Mouse (Mus musculus) left cerebral cortex, postnatal 25 days (tissue): ENCODE results near the gene Slc35f5. TPM values are rescaled to one million over a fixed set of nuclear protein-coding genes. Genes with fewer than 3 reads are reported as not detected.
"Not testable (repeated sequence)": the region's sequence is repeated elsewhere in the genome, so short reads cannot be mapped to it uniquely, and the experiment has no call there.

Experiments used
- DNase-seq, 2 experiments: peaks; one replicate each; pipeline ENCODE4 v3.0.0; 2022; ENCODE audit warnings: low spot score in 2 of 2, mixed read lengths in 1 of 2
- intact Hi-C: fragments of 180-260 bp; cut with DNase I; formaldehyde crosslinking; loops from one replicate; pipeline ENCODE4 v1.15.1; 2025
- total RNA-seq, 2 experiments: library from RNA; stranded (reverse); gene quantifications; 2 replicates each; pipeline ENCODE4 v1.2.3; 2021

Slc35f5 gene
- total RNA-seq, result 10 to 100 TPM; 24.2 to 24.5 TPM

DNA sequence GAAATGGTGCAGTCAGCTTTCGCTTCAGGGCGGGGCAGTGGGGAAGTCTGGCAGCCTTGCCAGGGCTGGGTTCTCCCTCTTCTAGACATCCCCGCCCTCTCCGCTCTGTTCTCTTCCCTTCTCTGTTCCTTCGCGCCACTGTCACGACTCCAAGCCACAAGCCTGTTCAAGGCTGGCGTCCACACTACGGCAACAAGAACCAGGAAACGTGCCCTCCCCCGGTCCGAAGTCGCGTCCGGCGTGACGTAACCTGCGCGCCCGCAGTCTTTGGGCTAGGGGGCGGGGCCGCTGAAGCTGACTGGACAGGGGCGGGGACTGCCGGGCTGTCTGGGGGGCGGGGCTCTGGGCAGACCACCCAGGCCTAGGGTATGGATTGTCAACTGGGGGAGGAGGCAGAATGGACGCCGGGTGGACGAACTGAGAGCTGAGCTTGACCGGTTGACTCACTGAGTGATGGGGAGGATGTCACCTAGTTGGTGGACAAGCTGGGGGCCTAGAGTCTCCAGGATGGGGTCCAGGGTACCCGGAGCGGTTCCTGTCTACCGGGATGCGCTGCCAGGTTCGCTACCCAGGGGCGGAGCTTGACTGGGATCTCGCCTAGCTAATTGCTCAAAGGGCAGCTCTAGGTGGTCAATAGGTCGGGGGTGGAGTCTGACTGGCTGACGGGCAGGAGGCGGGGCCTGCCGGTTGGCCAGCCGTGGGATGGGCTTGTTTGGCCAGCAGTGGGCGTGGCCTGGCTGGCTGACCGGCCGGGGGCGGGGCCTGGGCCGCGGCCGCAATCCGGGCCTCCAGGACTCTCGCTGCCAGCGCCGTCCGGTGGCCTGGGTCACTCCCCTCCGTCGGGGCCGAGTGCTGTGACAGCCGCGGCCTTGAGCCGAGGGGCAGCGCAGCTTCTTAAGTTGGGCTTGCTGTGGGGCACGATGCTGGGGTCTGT is at the start of gene Slc35f5:
Gene Slc35f5, plus strand, starts transcription at position 337 of the 934 bp plus-strand sequence.
- peak; percentile 97 for DNase-seq
- intact Hi-C loops, result loop anchor here (1.0 kb wide), 1 partner anchor 125 kb away; the partner anchor contains the start of gene Actr3

DNA sequence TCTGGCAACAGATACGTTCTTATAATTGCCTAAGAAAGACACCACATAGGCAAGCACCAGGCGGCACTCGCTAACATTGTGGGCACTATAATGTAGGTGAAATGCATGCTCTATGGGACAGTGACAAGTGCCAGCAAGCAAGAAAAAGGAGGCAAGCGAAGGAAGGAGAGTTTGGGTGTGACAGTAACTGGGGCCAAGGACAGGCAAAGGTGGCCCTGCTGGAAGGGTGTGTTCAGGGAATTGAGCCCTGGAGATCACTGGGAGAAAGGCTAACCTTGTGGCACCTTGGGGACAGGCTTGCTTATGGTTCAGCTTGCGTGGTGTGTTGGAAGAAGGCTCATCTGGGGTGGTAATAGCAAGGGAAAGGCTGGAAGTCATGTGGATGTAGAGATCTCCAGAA is 45.7 kb upstream of the Slc35f5 start:
- intact Hi-C loops, result no loop called here
- DNase-seq, result no peak

DNA sequence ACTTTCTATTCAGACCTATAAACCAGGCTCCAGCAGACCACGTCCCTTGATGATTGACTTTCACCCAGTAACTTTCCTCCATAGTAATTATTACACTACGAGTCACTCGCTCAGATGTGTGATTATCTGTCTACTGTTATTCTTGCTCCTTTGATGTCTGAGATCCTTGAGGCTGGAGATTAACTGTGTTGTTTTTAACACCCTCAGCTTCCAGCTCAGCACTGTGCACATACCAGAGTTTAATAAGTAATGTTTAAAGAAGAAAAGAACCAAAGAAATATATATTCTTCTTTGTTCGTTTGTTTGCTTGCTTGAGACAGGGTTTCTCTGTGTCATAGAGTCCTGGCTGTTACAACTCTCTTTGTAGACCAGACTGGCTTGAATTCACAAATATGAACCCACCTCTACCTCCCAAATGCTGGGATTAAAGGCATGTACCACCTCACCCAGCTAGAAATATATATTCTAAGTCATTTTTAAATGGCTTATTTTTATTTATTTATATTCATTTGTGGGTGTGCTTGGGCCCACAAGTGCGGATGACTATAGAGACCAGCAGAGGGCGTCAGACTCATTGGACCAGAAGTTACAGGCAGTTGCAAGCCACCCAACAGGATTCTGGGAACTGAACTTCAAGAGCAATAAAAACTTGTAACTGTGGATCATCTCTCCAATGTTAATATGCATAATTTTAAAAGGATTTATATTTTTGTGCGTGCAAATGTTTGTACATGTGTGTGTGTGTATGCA is 43.3 kb upstream of the Slc35f5 start:
- no peak for DNase-seq
- intact Hi-C loops, result no loop called here

DNA sequence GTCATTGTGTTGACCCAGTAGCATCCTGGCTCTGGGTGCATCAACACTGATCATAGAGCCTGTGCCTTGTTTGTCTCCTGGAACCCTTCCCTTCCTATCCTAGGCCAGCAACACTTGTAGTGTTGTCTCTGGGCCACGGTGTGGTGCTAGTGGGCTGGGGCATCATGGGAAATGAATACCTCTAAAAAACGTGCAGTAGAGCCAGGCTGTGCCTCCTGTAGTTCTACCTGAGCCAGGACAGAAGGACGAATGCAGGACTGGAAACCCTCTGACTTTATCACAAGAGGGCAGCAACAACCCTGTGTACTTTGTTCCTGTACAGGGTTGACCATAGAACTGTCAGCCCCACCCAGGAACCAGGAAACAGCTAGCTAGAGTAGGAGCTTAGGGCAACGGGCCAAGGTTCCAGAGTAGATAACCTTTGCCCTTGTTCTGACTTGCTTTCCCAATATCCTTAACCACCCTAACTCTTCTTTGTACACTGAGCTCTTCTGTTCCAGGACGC is 41.2 kb upstream of the Slc35f5 start:
- intact Hi-C loops, result no loop called here
- no peak for DNase-seq

DNA sequence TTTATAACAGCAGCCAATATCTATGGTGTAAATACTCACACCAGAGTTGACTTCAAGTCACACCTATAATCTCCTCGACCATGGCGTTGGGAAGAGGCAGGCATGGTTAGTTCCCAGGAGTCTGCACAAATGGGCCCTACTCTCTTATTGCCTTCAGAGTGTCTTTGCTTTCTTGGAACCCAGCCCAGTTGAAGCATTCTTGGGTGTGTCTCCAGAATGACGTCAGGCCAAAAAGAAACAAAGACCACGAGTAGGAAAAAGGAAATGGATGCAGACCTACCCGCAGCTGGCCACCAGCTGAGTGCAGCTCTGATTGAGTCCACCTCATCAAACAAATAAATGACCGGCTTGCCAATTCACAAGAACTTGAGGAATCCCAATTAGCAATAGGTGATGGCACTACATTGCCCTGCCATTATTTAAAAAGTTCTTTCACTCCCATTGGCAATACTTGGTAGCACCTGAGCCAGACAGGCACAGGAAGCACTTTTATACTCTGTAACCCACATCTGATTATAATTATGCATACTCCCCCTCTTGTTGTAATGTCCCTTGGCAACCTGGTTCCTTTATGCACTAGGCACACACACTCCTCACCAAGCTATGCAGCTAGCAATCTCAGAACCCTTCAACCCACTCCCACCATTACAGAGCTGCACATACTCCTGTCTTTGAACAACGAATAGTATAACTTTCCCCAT is 34.3 kb upstream of the Slc35f5 start:
- no peak for DNase-seq
- intact Hi-C loops, result no loop called here

DNA sequence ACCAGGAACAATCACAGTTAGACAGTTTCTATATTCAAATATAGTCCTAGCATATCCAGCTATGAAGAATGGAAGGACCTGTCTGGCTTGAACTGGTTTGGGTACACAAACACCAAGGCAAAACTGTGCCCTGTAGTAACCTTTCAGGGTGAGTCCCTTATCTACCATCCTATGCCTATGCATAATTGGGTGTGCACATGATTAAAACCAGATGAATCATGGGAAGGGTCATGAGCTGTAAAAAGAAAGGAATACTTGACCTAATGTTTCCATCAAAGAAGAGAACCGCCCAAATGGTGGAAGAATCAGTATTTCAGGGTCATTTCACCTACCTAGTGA is 33.8 kb upstream of the Slc35f5 start:
- intact Hi-C loops, result no loop called here
- DNase-seq, result no peak

DNA sequence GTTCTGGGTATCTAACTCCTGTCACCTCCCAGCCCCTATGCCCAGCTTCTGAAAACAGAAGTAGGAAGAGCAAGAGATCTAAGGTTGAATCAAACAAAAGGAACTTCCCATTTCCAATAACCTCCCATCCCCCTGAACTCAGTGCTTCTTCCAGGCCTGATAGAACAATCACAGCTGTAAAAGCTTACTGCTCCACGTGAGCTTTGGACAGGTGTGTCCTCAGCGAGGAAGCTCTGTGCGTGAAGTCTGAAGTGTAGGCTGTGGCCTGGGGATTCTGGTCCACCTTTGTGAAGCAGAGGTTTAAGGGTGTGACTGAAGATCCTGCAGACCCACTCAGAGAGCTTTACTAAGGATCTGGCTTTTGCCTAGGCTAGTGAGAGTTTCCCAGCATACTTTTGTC is 33.0 kb upstream of the Slc35f5 start:
- intact Hi-C loops, result no loop called here
- DNase-seq, result no peak

DNA sequence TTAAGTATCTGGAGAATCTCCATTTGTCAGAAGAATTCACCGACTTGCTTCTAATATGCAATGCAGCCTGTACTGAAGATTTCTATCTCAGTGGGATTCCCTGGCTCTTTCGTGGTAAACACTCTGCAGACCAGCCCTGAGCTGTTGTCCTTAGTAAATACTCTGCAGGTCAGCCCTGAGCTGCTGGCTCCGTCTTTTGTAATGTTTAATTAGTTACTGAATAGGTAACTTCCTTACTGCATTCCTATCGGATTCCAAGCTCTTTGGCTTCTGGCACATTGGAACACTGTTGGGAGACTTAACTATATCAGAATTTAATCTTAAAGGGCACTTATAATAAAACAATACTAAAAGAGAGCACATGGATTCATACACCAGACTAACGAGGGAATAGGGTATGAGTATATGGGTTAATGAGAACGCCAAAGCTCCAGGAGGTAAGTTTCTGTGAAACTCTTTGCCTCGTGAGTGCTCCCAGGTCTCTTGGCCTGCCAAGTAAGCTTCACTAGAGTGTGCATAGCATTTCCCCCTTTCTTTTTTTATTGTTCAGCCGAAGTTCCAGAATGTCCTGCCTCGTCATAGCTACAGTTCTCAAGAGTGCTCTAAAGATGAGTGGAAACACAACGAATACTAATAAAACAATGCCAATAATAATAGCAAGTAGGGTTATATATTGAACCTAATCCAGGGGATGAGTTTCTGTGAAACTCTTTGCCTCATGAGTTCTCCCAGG is 27.0 kb upstream of the Slc35f5 start:
- intact Hi-C loops, result not testable (repeated sequence)

DNA sequence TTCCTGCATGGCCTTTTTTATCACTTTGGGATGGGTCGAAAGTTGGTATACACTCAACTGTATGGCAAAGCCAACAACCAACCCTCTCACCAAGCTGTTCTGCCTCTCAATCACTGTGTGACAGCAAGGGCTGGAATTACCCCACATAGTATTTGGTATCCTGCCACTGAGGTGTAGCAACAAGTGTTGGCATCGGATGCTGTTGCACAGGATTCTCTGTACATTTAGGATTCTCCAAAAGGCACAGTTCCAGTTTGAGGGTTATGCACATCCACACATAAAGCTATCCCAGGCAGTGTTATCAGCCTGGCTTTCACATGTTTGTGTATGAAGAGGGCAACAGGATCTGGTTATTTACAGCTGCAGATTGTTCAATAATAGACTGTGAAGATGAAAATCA is 23.3 kb upstream of the Slc35f5 start:
- DNase-seq, result no peak
- intact Hi-C loops, result no loop called here

More for the DNA sequence above, 27.0 kb upstream of the Slc35f5 start:
- not testable (repeated sequence) for DNase-seq

DNA sequence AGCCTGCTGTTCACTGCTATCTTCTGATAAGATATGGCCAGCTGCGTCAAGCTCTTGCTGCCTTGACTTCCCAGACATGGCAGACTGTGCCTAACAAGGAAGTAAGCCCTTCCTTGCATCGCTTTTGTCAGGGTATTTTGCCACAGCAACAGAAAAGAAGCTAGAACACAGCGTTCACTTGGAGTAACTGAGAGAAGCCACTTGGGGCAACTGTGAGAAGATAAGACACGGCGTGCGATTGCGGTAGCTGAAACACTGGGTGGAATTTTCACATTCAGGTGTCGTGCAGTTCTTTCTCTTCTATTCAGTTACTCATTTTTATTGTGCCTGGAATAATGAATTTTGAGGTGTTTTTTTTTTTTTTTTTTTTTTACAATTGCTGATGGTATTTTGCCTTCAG is 22.6 kb upstream of the Slc35f5 start:
- intact Hi-C loops, result no loop called here
- DNase-seq, result no peak

DNA sequence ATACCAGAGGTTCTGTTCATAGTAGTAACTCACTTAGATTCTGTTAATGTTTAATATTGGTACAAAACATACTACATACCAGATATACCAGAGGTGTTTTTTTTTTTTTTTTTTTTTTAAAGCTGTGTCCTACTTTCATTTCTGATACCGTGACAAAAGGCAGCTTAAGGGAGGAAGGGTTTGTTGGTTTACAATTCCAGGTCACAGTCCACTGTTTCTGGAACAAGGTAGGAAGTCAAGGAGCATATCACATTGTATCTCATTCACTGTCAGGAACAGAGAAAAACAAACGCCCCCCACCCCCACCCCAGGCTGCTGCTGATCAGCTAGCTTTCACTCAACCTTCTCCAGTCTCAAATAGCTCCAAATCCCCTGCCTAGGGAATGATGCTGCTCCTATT is 21.1 kb upstream of the Slc35f5 start:
- no peak for DNase-seq
- intact Hi-C loops, result no loop called here

DNA sequence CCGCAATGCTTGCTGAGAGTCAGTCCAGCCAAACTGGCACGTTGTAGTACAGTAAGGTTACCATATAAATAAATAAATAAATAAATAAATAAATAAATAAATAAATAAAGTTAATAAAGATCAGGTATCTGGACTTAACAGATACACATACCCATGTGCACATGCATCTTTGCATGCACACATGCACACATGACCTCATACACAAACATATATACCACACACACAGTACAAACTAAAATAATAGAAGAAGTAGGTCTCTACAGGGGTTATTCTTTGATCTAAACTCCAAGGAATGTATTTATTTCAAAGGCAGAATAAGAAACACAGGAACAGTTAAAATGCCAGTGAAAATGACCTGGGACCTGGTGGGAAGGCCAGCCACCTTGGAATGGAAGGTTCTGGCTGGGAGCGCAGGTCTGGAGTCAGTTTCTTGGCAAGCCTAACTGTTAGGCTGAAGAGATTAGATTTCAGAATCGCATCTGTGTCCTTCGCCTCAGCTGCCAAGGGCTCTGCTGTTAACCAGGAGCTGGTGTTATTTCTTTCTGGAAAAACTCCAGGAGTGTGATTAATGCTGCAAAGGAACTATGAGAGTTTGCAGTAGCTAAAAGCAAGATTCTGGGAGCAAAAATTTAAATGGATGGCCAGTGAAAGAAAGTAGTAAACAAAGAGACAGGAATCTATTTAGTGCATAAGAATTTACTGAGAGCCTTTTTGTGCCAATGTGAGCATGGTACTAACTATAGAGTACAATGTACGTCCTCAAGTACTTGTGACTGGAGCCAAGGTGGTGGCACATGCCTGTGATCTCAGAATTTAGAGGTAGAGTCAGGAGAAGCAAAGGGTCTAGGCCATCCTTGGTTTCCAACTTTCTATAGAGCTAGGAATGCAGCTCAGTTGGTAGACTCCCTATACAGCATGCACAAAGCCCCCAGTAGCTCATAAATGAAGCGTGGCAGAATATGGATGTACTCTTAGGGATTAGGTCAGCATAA is 18.1 kb upstream of the Slc35f5 start:
- intact Hi-C loops, result no loop called here
- DNase-seq, result peak in 1 of 2 experiments; percentile 38

DNA sequence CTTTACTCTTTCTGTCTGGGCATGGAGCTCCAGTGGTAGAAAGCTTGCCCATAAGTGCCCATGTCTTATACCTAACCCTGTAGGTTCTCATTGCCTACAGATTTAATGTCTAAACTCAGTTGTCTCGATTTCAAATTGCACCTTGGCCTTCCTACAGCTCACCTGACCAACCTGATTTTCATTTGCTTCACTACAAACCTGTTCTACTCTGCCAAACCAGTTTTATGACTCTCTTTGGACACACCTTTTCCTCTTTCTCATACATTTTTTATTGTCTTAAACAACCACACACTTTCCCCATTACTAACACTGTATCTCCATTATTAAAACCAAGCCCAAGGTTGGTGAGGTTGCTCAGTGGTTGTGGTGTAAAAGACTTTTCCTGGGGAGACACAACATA is 10.5 kb upstream of the Slc35f5 start:
- no peak for DNase-seq
- intact Hi-C loops, result no loop called here

DNA sequence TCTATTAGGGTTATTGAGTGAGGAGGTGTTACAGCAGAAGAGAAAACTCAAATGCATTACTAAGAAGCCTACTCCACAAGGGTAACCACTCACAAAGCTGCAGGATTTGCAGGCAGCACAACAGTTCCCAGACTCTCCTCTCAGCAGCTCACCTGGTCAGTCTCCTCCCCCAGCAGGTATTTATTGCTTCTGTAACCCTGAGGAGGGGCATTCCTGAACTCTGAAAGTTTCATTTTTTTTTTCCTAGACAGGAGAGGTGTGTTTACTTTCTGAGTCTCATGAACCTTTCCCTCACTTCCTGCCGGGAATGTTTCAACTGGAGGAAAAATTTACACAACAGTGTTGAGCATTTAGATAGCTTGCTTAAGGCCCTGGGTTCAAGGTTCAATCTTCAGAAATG is 10.0 kb upstream of the Slc35f5 start:
- intact Hi-C loops, result no loop called here
- DNase-seq, result no peak

DNA sequence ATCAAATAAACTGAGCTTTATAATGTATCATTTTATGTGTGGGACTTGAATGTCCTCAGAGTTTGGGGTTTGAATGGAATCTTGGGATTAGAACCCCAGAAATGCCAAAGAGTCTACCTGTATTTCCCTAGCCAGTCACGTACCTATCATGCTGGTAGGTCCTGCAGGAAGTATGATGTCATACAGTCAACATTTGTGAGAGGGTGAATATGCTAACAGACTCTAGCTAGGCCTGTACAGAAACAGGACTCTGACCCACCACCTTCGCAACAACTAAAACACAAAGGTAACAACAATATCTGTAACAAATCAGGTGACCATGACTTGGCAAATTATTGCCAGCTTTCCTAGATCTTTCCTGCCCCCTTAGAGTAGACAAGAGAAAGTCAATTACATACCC is 8.8 kb upstream of the Slc35f5 start:
- no peak for DNase-seq
- intact Hi-C loops, result no loop called here

DNA sequence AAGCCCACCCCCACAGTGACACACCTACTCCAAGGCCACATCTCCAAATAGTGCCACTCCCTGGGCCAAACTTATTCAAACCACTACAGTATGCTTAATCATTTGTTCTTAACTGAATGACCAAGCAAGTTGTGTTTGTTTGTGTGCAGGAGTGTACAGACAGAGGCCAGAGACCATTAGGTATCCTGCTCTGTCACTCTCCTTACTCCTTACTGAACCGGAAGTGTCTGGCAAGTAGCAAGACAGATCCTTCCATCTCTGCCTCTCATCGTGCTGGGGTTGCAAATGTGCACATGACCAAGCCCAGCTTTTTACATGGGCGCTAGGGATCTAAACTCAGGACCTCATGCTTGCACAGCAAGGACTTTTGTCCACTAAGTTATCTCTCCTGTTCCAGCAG is 1.1 kb upstream of the Slc35f5 start:
- intact Hi-C loops, result no loop called here

DNA sequence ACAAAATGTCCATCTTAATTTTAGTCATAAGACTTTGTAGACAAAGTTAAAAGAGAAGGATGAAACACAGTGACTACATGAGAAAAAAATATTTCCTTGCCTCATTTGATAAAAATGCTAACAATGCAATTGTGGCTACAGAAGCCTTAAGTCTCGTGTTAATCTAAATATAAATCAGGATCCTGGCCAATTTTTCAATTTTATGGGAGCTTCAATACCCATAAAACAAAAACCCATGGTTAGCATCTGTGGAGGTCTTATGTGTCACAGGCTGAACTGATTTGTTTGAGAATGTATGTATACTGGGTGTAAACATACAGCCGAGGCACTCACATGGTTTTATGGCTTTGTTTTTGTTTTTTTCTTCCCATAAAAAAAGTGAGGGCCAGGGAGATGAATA is 674 bp upstream of the Slc35f5 start:
- DNase-seq, result no peak
- intact Hi-C loops, result loop anchor here (1.0 kb wide), 1 partner anchor 124 kb away; the partner anchor contains the start of gene Actr3

More for the DNA sequence above, 1.1 kb upstream of the Slc35f5 start:
- DNase-seq, result no peak

DNA sequence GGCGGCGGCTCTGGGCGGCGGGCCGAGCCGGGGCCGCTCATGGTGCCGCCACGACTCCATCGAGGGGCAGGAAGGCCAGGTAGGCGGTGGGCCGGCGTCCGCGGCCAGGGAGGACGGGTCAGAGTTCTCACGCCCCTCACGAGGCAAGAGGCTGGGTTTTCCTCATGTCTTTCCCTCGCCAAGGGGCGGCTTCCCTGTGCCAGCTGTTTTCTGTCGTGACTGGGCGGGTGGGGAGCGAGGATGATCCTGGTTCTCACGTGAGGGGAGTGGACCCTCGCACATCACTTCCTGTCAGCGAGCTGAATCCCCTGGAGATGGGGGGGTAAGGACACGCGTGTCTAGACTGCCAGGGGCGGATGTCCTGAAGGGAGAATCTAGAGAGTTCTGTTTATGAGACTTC is 811 bp downstream of the Slc35f5 start:
- peak in 1 of 2 experiments; percentile 58 for DNase-seq
- intact Hi-C loops, result no loop called here
